10 mouse cellular contexts compared by ENCODE assay signal in the genomic region with DNA sequence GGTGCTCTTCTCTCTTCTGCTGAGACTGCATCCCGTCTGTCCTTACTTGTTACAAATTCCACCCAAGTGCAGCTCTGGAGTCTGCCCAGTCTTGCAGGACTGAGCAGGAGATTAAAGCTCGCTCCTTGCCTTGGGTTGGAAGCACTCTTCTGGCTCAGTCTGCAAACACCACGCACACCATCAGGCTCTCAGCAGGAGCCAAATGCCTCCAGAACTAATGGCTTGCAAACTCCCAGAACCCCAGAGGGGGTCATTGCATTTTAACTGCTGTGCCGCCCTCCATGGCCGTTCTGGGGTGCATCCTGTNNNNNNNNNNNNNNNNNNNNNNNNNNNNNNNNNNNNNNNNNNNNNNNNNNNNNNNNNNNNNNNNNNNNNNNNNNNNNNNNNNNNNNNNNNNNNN.
A peak's percentile ranks its signal among the peaks of the same experiment; 100 is the strongest.
DNase-seq lines count a peak whose midpoint lies in the region; ATAC-seq and TF ChIP-seq lines count a peak whose summit lies in the region.
"Had no signal": no experiment of that assay in that cellular context is flagged by ENCODE, and none has a peak within 500 bp of the region (broad histone marks: within the 10 kb centered on the region; RNA-seq: fewer than 3 reads in every experiment).

No protein-coding gene starts in this region.

- H3K4me1 ChIP-seq in lung, embryonic 14.5 days (ENCODE audit: insufficient read depth) = peaks cover 5% of the 10 kb centered on the region; the same call in 1 of the 2 replicates
- peaks cover 5% of the 10 kb centered on the region; the same call in 1 of the 2 replicates for H3K4me1 ChIP-seq in kidney, embryonic 14.5 days (ENCODE audit: control insufficient read depth, insufficient read depth, low read length)
- peaks cover 28% of the 10 kb centered on the region for H3K4me1 ChIP-seq in neural tube, embryonic 15.5 days

- no peak overlapping the region for H3K27ac ChIP-seq in lung, embryonic 14.5 days (ENCODE audit: low read depth)
- no peak overlapping the region for H3K27ac ChIP-seq in kidney, embryonic 14.5 days (ENCODE audit: low read depth, low read length)
- H3K27ac ChIP-seq in neural tube, embryonic 15.5 days (replicated peaks) = peak overlapping the region; percentile 65; the same call in 1 of the 2 replicates

- 12% methylated on average over 5 of the region's 5 CpGs for WGBS in lung, embryonic 14.5 days
- WGBS in kidney, embryonic 14.5 days = 6% methylated on average over 5 of the region's 5 CpGs
- WGBS in neural tube, embryonic 15.5 days = 8% methylated on average over 5 of the region's 5 CpGs

- no peaks in the 10 kb centered on the region for H3K9me3 ChIP-seq in lung, embryonic 14.5 days (ENCODE audit: low read depth, low read length)
- H3K9me3 ChIP-seq in kidney, embryonic 14.5 days (ENCODE audit: control insufficient read depth, low read length) = no peaks in the 10 kb centered on the region
- H3K9me3 ChIP-seq in neural tube, embryonic 15.5 days (replicated peaks) = no peaks in the 10 kb centered on the region

- no peak overlapping the region for H3K4me3 ChIP-seq in lung, embryonic 14.5 days (ENCODE audit: low read depth, low read length)
- no peak overlapping the region for H3K4me3 ChIP-seq in kidney, embryonic 14.5 days (ENCODE audit: low read length)
- no peak overlapping the region for H3K4me3 ChIP-seq in neural tube, embryonic 15.5 days (replicated peaks)

- H3K4me2 ChIP-seq in lung, embryonic 14.5 days = peak overlapping the region; percentile 26; the same call in 1 of the 2 replicates
- H3K4me2 ChIP-seq in kidney, embryonic 14.5 days (replicated peaks; ENCODE audit: low read depth, low read length) = peak overlapping the region; percentile 25; the same call in 1 of the 2 replicates
- peak overlapping the region; percentile 45 for H3K4me2 ChIP-seq in neural tube, embryonic 15.5 days

- ATAC-seq in lung, embryonic 14.5 days (ENCODE audit: insufficient read depth) = 0 out of 2 replicates have a peak, but pooled peaks have one; percentile 56
- peak; percentile 46; the same call in 1 of the 2 replicates for ATAC-seq in kidney, embryonic 14.5 days (ENCODE audit: low FRiP score, low TSS enrichment)
- no peak; the same call in 1 of the 2 replicates for ATAC-seq in neural tube, embryonic 15.5 days (ENCODE audit: low FRiP score)
- no peak for ATAC-seq in erythroid progenitor cell, adult 5-6 weeks (replicated peaks; ENCODE audit: low FRiP score, poor library complexity, severe bottlenecking)

- H3K27me3 ChIP-seq in lung, embryonic 14.5 days (ENCODE audit: insufficient read depth, low read length) = no peaks in the 10 kb centered on the region
- no peaks in the 10 kb centered on the region for H3K27me3 ChIP-seq in kidney, embryonic 14.5 days (ENCODE audit: control insufficient read depth, insufficient read depth, low read length)
- H3K27me3 ChIP-seq in neural tube, embryonic 15.5 days (replicated peaks) = no peaks in the 10 kb centered on the region; the same call in 1 of the 2 replicates

- no peak for TF ChIP-seq CTCF in lung, embryonic 14.5 days (IDR thresholded peaks at IDR 0.05; ENCODE audit: low read depth)

- peak; percentile 10 for DNase-seq in adrenal gland, postnatal 14 days
- no peak for DNase-seq in adrenal gland, postnatal 25 days
- DNase-seq in lung, embryonic 14.5 days = peak; percentile 46
- no peak for DNase-seq in lung, adult 18-20 months
- DNase-seq in frontal cortex, adult 2 months (ENCODE audit: extremely low spot score in 1 of 2, low spot score in 1 of 2) = no peak
- DNase-seq: adrenal gland, postnatal 10 days; thymus, postnatal 25 days had no signal

- no peak overlapping the region for H3K9ac ChIP-seq in lung, embryonic 14.5 days
- H3K9ac ChIP-seq in kidney, embryonic 14.5 days (ENCODE audit: low read depth, low read length) = no peak overlapping the region
- H3K9ac ChIP-seq in neural tube, embryonic 15.5 days (replicated peaks) = no peak overlapping the region

- H3K36me3 ChIP-seq in lung, embryonic 14.5 days (ENCODE audit: insufficient read depth) = no peaks in the 10 kb centered on the region
- H3K36me3 ChIP-seq in kidney, embryonic 14.5 days (ENCODE audit: control insufficient read depth, insufficient read depth, low read length) = no peaks in the 10 kb centered on the region
- H3K36me3 ChIP-seq in neural tube, embryonic 15.5 days = no peaks in the 10 kb centered on the region

Comparison
In these comparisons a context has a peak if more than half of its experiments do, and no peak if none do; other contexts are left out.
1. DNase-seq: peak in adrenal gland, postnatal 14 days (single experiment) and lung, embryonic 14.5 days (single experiment); none in adrenal gland, postnatal 25 days (single experiment), lung, adult 18-20 months (0 of 2) and frontal cortex, adult 2 months (0 of 2).
2. ATAC-seq: peak in lung, embryonic 14.5 days (single experiment) and kidney, embryonic 14.5 days (single experiment); none in neural tube, embryonic 15.5 days (single experiment) and erythroid progenitor cell, adult 5-6 weeks (single experiment).
3. Peak in every context shown above with its lines, with median percentiles within 50 percentile points of each other: H3K4me2 ChIP-seq.